Mouse (Mus musculus): ENCODE measurements at regions not wholly inside any gene's neighbourhood (a gene's known extent, or its start where the extent isn't known, plus 50 kb on each side); places are given as distances from the start of the nearest gene placed in this dataset.

DNA sequence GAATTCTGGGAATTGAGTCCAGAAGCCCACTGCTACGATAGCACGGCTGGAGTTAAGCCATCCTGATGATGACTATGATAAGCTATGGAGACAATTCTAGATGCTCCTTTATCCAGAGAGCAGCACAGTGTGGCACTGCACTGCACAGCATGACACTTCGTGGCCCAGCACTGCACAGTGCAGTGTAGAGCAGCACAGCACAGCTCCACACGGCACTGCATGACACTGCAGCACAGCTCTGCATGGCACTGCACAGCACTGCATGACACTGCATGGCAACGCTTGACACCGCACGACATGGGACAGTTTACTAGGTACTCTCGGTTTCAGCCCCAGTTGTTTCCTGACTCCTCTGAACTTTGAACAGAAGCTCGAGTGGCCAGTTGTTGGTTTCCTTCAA lies 523.1 kb downstream of the Etnk1 start:
- no peaks in the 10 kb centered on the region for H3K4me1 ChIP-seq (ENCODE audit: control insufficient read depth, insufficient read depth)
- no peaks in the 10 kb centered on the region for H3K36me3 ChIP-seq (replicated peaks; ENCODE audit: control insufficient read depth, insufficient read depth, low read length)
- TF ChIP-seq CTCF (IDR thresholded peaks at IDR 0.05; ENCODE audit: low read depth) = no peak
- TF ChIP-seq EP300 (IDR thresholded peaks at IDR 0.05; ENCODE audit: low read depth) = no peak
- H3K27ac ChIP-seq (ENCODE audit: low read depth) = no peak overlapping the region
- 0 out of 2 replicates have a peak, but pooled peaks cover 3% of the 10 kb centered on the region for H3K9me3 ChIP-seq (replicated peaks; ENCODE audit: control insufficient read depth, low read length)
- no peak for DNase-seq (ENCODE audit: low spot score)
- 88% methylated on average over 9 of the region's 9 CpGs for WGBS
- H3K9ac ChIP-seq (replicated peaks; ENCODE audit: low read depth, low read length) = no peak overlapping the region
- no peak overlapping the region for H3K4me3 ChIP-seq (ENCODE audit: low read depth, low read length)
- no peaks in the 10 kb centered on the region for H3K27me3 ChIP-seq (ENCODE audit: control insufficient read depth, insufficient read depth, low read length)
- no peak overlapping the region for H3K4me2 ChIP-seq (ENCODE audit: low read depth, low read length)
- no peak for ATAC-seq (ENCODE audit: insufficient read depth, low read depth)

DNA sequence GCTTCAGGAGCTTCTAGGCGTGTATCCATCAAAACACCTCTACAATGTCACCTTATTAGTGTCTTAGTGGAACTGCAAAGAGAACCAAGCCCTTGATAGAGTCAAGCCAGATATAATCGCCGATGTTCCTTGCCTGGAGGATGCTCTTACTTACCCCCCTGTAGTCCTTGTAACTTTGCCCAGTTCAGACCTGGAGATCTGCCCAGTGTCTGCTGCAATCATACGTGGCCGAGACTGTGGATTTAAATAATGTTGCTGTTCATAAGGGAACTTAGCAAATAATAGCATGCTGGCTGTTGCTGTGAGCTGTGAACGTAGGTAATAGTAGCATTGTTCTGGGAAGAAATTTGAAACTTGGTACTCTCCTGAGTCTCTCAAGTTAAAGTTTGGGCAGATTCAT lies 523.8 kb downstream of the Etnk1 start:
- no peak for ATAC-seq (ENCODE audit: insufficient read depth, low read depth)
- 0 out of 2 replicates have a peak, but pooled peaks cover 3% of the 10 kb centered on the region for H3K9me3 ChIP-seq (replicated peaks; ENCODE audit: control insufficient read depth, low read length)
- no peak overlapping the region for H3K27ac ChIP-seq (ENCODE audit: low read depth)
- H3K4me3 ChIP-seq (ENCODE audit: low read depth, low read length) = no peak overlapping the region
- H3K36me3 ChIP-seq (replicated peaks; ENCODE audit: control insufficient read depth, insufficient read depth, low read length) = no peaks in the 10 kb centered on the region
- H3K9ac ChIP-seq (replicated peaks; ENCODE audit: low read depth, low read length) = no peak overlapping the region
- H3K27me3 ChIP-seq (ENCODE audit: control insufficient read depth, insufficient read depth, low read length) = no peaks in the 10 kb centered on the region
- WGBS = 44% methylated on average over 6 of the region's 6 CpGs
- TF ChIP-seq CTCF (IDR thresholded peaks at IDR 0.05; ENCODE audit: low read depth) (no peak), EP300 (IDR thresholded peaks at IDR 0.05; ENCODE audit: low read depth) (no peak)
- H3K4me1 ChIP-seq (ENCODE audit: control insufficient read depth, insufficient read depth) = no peaks in the 10 kb centered on the region
- no peak overlapping the region for H3K4me2 ChIP-seq (ENCODE audit: low read depth, low read length)
- DNase-seq (ENCODE audit: low spot score) = no peak

DNA sequence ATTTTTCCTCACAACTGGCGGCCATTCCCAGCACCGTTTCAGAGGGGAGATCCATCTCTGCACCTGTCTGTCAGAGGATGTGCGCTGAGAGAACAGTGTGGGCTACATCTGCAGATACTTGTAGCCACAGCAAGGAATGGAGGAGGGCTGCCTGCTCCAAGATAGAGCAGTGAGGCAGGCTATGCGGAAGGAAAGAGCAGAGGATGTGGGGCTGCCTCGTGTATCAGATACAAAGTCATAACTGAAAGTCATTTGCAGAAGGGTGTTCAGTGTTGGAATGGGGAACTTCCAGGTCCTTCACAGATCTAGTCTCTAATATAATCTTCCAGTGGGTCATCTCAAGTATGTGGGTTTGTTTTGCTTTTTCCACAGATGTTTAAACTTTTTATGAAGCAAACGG lies 531.0 kb downstream of the Etnk1 start:
- ATAC-seq (ENCODE audit: insufficient read depth, low read depth) = no peak
- no peak for DNase-seq (ENCODE audit: low spot score)

GRCm38 (mm10) chr6:143703984-143704383 lies 537.0 kb downstream of the Etnk1 start:
- ATAC-seq (ENCODE audit: insufficient read depth, low read depth) = no peak
- Histone ChIP-seq H3K27ac (ENCODE audit: low read depth) (no peak overlapping the region), H3K4me1 (ENCODE audit: control insufficient read depth, insufficient read depth) (no peaks in the 10 kb centered on the region), H3K9ac (replicated peaks; ENCODE audit: low read depth, low read length) (no peak overlapping the region), H3K9me3 (replicated peaks; ENCODE audit: control insufficient read depth, low read length) (no peaks in the 10 kb centered on the region), H3K4me2 (ENCODE audit: low read depth, low read length) (no peak overlapping the region), H3K27me3 (ENCODE audit: control insufficient read depth, insufficient read depth, low read length) (no peaks in the 10 kb centered on the region), H3K36me3 (replicated peaks; ENCODE audit: control insufficient read depth, insufficient read depth, low read length) (no peaks in the 10 kb centered on the region), H3K4me3 (ENCODE audit: low read depth, low read length) (no peak overlapping the region)
- TF ChIP-seq EP300 (IDR thresholded peaks at IDR 0.05; ENCODE audit: low read depth) (no peak), CTCF (IDR thresholded peaks at IDR 0.05; ENCODE audit: low read depth) (no peak)
- WGBS = 79% methylated on average over 8 of the region's 8 CpGs
- no peak for DNase-seq (ENCODE audit: low spot score)

More for the DNA sequence above, 531.0 kb downstream of the Etnk1 start:
- no peak overlapping the region for H3K4me2 ChIP-seq (ENCODE audit: low read depth, low read length)
- no peak for TF ChIP-seq EP300 (IDR thresholded peaks at IDR 0.05; ENCODE audit: low read depth)
- TF ChIP-seq CTCF (IDR thresholded peaks at IDR 0.05; ENCODE audit: low read depth) = no peak
- no peaks in the 10 kb centered on the region for H3K9me3 ChIP-seq (replicated peaks; ENCODE audit: control insufficient read depth, low read length)
- 67% methylated on average over 6 of the region's 6 CpGs for WGBS
- no peaks in the 10 kb centered on the region for H3K4me1 ChIP-seq (ENCODE audit: control insufficient read depth, insufficient read depth)
- no peaks in the 10 kb centered on the region for H3K36me3 ChIP-seq (replicated peaks; ENCODE audit: control insufficient read depth, insufficient read depth, low read length)
- H3K27ac ChIP-seq (ENCODE audit: low read depth) = no peak overlapping the region
- no peak overlapping the region for H3K9ac ChIP-seq (replicated peaks; ENCODE audit: low read depth, low read length)
- H3K4me3 ChIP-seq (ENCODE audit: low read depth, low read length) = no peak overlapping the region
- H3K27me3 ChIP-seq (ENCODE audit: control insufficient read depth, insufficient read depth, low read length) = no peaks in the 10 kb centered on the region

DNA sequence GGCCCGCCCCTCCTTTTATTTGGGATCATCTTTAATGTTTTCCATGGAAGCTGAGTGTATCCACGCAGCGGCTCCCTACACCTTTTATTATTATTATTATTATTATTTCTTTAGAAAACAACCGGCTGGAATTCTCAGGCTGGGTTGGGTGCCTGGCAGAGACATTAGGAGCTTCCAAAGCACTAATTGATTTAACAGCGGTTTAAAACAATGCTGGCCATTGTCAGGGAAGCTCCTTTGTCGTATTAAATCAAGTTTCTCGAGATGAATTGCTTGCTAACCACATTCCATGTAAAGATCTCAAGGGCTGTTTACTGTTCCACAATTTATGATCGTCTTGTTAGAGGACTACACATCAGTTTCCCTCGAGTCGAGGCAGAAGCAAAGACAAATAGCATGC lies 539.4 kb downstream of the Etnk1 start:
- TF ChIP-seq EP300 (IDR thresholded peaks at IDR 0.05; ENCODE audit: low read depth) = no peak
- H3K36me3 ChIP-seq (replicated peaks; ENCODE audit: control insufficient read depth, insufficient read depth, low read length) = no peaks in the 10 kb centered on the region
- no peak overlapping the region for H3K4me3 ChIP-seq (ENCODE audit: low read depth, low read length)
- no peaks in the 10 kb centered on the region for H3K9me3 ChIP-seq (replicated peaks; ENCODE audit: control insufficient read depth, low read length)
- no peak overlapping the region for H3K4me2 ChIP-seq (ENCODE audit: low read depth, low read length)
- WGBS = 69% methylated on average over 10 of the region's 10 CpGs
- no peak for DNase-seq (ENCODE audit: low spot score)
- H3K27me3 ChIP-seq (ENCODE audit: control insufficient read depth, insufficient read depth, low read length) = no peaks in the 10 kb centered on the region
- H3K4me1 ChIP-seq (ENCODE audit: control insufficient read depth, insufficient read depth) = no peaks in the 10 kb centered on the region
- H3K9ac ChIP-seq (replicated peaks; ENCODE audit: low read depth, low read length) = no peak overlapping the region
- no peak overlapping the region for H3K27ac ChIP-seq (ENCODE audit: low read depth)
- no peak for ATAC-seq (ENCODE audit: insufficient read depth, low read depth)

- DNase-seq (ENCODE audit: low spot score) = no peak
- H3K4me2 ChIP-seq (ENCODE audit: low read depth, low read length) = no peak overlapping the region
- H3K4me1 ChIP-seq (ENCODE audit: control insufficient read depth, insufficient read depth) = no peaks in the 10 kb centered on the region
- no peak overlapping the region for H3K27ac ChIP-seq (ENCODE audit: low read depth)
- H3K9me3 ChIP-seq (replicated peaks; ENCODE audit: control insufficient read depth, low read length) = no peaks in the 10 kb centered on the region
- no peaks in the 10 kb centered on the region for H3K27me3 ChIP-seq (ENCODE audit: control insufficient read depth, insufficient read depth, low read length)
- H3K4me3 ChIP-seq (ENCODE audit: low read depth, low read length) = no peak overlapping the region
- H3K36me3 ChIP-seq (replicated peaks; ENCODE audit: control insufficient read depth, insufficient read depth, low read length) = no peaks in the 10 kb centered on the region
- WGBS = 79% methylated on average over 10 of the region's 10 CpGs
- no peak for ATAC-seq (ENCODE audit: insufficient read depth, low read depth)
- TF ChIP-seq EP300 (IDR thresholded peaks at IDR 0.05; ENCODE audit: low read depth) (no peak), CTCF (IDR thresholded peaks at IDR 0.05; ENCODE audit: low read depth) (no peak)
- no peak overlapping the region for H3K9ac ChIP-seq (replicated peaks; ENCODE audit: low read depth, low read length)
Measured at GRCm38 (mm10) chr6:143714461-143714860, 547.4 kb downstream of the Etnk1 start.
